Mouse (Mus musculus) fat pad, adult 2 months (tissue): ENCODE results near the gene Cuedc2.

Experiments used
- DNase-seq: peaks from one replicate; pipeline ENCODE4 v3.0.0-alpha.2; 2011; ENCODE audit warnings: low read depth, low spot score; ENCODE audit errors: extremely low read depth

Gene Cuedc2

DNA sequence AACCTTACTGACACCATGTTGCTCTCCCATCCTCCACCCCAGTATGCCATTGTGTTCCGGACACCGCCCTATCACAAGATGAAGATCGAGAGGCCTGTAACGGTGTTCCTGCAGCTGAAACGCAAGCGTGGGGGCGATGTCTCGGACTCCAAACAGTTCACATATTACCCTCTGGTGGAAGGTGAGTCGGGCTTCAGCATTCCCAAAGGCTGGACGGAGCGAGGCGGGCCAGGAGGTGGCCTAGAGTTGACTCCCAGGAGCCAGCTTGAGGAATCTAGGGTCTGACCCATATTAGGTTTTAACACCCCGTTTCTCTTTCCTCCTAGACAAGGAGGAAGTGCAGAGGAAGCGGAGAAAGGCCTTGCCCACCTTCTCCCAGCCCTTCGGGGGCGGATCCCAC lies 30.2 kb downstream of the Cuedc2 start:
- DNase-seq = no peak

DNA sequence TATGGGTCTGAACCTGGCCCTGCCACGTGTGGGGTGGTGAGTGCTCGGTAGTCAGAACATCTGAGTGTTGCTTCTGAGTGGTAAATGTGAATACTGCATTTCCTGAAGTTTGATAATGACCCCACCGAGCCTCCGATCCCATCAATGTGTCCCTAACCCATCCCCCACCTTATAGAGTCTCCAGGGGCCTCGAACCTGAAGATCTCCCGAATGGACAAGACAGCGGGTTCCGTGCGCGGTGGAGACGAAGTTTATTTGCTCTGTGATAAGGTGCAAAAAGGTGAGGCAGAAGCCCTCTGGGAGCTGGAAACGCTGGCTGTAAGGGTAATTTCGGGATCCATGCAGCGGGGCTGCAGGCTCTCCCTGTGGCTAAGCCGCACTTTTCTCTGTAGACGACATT lies 30.7 kb downstream of the Cuedc2 start:
- no peak for DNase-seq

DNA sequence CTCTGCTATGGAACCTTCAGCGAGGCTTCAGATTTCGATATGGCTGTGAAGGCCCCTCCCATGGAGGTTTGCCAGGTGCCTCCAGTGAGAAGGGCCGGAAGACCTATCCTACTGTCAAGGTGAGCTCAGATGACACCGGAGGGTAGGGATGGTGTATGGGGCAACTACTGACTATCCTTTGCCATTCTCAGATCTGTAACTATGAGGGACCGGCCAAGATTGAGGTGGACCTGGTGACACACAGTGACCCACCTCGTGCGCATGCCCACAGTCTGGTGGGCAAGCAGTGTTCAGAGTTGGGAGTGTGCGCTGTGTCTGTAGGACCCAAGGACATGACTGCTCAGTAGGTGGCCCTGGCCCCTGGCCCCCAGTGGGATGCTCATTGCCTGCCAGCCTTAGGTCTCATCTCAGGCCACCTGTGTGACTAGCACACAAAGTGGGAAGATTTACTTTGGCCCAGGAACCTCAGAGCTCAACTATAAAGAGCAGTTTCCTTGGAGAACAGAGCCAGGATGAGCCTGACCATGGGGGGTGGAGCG lies 31.7 kb downstream of the Cuedc2 start:
- no peak for DNase-seq

DNA sequence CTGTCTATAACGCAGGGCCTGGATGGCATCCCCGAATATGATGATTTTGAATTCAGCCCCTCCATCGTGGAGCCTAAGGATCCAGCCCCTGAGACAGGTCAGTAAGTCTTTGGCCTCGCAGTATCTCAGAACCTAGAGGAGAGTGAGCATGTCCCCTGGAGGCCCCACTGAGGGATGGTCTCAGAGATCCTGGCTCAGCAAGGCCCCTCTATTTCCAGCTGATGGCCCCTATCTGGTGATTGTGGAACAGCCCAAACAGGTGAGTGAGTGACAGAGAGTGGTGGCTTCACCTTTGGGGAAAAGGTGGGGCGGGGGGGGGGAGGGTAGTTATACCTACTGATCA lies 32.3 kb downstream of the Cuedc2 start:
- DNase-seq = no peak

DNA sequence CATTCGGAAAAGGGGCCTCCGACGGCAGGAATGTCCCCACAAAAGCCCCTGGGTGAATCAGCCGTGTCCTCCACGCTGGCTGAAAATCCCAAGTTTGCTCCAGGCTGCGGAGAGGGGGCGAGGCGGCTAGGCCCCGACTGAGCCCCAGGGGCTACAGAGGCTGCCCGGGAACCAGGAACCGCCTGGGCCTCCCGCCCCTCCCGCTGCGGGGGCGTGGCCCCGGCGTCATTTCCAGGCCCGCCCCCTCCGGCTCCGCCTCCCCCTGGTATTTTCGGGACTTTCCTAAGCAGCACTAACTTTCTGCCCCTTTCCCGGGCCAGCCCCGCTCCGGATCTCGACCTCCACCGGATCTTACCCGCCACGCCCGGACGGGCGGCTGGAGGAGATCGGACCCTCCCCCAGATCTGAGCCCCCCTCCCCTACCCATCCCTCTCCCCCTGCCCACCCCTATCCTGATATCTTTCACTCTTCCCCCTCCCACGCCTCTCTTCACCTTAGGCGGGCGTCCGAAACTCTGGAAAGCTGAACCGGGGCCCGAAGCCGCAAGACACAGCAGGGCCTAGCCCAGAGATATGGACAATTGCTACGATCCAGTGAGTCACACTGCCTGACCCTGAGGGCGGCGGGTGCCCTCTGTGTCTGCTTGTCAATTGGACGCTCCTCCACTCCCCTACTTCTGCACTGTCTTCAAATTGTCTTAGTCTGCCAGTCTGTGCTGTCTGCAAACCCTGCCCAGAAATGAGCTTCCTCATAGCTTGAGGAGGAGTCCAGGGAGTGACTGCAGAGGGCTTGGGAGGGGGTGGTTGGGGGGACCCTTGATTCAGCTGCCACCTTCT lies 32.9 kb downstream of the Cuedc2 start:
- no peak for DNase-seq

DNA sequence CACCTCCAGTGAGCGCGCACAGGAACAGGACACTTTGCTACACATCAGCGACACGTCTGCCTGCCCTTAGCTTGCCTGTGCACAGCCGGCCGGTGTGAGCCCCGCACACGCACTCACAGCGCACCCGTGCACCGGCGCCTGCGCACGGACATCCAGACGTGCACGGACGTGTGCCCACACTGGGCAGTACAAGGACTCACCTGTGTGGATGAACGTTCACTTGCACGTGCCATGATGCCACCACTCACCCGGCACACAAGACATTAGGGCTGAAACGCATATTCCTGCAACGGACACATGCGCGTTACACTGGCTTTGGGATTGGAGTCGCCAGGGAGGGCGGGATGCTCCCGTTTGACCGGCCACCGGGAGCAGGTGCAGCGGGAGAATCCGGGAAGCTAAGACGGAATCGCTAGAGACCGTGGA lies 33.6 kb downstream of the Cuedc2 start:
- DNase-seq = no peak

DNA sequence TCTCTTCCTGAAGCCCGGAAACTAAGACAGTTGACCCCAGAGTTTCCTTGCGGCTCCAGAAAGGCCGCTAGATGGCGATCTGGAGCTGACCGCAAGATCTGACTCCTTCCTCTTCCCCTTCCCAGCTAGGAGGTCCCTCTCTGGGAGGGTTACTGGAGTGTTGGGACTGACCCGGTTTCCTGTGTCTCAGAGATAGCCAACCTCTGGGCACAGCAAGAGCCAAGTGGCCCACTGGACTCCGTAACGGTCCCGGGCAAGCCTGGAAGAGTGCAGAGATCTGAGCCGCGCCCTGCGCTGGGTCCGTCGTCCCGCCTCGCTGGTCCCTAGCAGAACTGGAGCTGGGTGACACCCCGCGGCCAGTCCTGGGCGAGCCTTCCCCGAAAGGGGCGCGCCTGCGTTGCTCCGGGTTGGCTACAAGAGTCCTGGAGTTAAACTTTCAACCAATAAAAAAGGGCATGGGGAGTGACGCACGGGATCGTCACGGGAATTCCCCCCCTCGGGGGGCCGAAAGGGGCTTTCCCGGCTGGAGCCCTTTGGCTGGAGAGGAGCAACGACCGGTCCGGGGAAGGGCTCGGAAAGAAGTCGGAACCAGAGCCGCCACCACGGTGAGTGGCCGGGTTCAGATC lies 34.2 kb downstream of the Cuedc2 start, which contains the start of gene Nfkb2:
Nfkb2 (plus strand) TSS at position 105 of the 626 bp plus-strand sequence.
- no peak for DNase-seq

DNA sequence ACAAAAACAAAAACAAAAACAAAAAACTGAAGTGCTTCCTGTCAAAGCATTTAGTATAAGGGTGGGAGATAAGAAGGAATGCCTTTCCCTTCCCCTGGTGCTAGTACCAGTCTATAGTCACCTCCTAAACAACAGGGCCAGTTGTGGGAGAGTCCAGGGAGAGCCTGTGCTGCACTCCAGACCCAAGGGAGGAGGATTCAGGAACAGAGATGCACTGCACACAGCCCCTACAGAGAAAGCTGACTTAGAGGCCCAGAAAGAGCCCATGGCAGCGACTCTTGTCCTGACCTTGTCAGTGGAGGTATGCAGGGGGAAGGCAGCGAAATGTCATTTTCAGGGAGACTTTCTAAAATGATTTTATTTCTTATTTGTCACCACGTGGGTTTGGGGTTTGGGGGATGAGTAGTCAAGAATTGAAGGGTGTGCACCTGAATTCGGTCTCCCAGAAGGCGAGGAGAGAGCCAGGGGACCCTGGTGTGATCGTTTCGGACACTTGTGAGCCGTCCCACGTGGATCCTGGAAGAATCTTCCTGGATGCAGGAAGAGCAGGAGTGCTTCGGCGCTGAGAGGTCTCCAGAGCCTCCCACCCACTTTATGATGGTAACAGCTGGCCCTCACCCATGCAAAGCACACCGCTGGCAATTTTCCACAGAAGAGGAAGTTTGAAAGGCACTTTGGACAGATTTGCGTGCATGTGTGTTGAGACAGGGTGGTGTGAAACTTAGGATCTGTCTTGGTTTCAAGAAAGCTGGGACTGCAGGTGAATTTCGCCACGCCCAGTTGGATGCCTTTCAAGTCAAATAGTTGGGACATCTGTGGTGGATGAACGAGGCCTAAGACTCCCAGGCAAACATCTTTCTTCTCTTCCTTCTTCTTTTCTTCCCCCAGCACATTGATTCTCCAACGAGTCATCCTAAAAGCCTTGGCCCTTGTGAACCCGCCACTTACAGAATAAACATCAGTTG lies 35.0 kb downstream of the Cuedc2 start:
- DNase-seq = no peak

DNA sequence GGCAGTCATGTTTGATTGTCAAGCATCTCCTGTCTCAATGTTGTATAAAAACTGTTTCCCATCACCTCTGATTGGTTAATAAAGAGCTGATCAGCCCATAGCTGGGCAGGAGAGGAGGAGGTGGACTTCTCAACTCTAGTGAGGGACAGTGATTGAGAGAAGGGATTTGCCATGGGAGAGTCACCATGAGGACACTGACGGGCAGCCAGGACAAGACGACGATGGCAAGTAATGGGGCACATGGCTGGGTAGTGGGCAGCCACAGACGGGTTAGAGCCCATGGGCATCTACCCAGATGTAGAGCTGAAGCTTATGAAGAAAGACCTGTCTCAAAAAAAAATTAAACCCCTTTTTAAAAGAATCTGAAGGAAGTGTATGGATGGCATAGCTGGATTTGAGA lies 36.0 kb downstream of the Cuedc2 start:
- no peak for DNase-seq

DNA sequence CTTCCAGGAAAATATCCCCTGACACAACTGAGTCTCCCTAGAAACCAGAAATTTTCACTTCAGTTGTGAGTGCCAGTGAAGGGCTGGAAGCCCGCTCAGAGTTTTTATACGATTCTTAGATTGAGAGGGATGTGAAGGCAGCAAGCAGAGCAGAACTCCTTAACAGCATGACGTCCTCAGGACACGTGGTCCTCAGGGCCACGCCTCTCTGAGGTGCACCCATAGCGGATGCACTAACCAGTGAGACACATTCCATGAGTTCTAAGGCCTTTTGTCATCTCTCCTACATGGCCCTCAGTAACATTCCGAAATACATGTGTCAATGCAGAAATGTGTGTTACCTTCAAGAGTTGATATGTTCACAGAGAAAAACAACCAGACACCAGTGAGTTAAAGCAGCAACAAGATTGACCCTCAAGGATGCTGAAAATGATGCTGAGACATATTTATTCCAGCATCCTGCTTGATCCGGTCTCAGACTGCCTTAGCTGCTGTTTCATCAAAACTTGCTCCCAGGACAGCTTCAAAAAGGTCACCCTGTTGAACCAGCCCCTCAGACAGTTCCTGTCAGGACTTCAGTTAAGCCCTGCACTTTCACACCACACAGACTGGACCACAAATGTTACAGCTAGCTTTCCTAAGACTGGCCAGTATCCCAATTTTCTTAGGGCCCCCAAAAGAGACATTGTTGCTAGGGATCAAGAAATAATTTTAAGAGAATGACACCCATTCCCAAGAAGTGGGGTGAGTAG lies 38.0 kb downstream of the Cuedc2 start:
- no peak for DNase-seq

DNA sequence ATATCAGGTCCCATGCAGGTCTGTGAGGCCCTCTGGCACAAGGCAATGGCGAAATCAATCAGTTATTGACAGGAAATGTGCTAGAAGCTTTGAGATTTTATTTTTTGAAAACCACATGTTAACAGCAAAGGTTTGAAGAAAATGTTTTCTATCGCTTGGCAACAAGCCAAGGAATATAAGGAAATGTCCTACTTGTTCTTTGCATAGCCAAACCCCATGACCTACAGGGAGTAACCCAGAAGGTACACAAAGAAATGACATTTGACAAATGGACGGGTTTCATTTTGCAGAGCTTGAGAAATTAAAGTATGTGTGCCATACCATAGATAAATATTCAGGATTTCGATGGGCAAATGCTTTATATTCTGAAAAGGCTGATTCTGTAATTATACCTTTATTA lies 41.6 kb downstream of the Cuedc2 start:
- no peak for DNase-seq

DNA sequence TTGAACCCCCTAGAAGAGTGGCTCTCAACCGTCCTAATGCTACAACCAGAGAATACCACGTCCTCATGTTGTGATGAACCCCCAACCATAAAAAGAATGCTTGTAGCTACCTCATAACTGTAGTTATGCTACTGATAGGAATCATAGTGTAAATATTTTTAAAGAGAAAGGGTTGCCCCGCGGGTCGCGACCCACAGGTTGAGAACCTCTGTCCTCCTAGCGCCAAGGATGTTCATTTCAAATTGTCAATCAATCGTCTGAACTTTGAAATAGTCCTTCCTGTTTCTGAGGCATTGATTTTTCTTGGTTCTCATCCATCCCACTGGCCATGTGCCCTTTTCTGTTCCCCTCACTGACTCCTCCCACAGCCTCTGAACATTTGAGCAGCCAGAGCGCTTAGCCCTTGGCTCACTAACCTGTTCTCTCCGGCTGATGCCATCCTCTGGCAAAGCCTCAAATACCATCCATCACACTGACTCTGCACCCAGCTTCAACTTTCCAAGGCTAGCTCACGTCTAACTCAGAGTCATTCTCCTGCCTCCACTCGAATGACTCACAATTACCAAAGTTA lies 47.9 kb downstream of the Cuedc2 start:
- DNase-seq = no peak

DNA sequence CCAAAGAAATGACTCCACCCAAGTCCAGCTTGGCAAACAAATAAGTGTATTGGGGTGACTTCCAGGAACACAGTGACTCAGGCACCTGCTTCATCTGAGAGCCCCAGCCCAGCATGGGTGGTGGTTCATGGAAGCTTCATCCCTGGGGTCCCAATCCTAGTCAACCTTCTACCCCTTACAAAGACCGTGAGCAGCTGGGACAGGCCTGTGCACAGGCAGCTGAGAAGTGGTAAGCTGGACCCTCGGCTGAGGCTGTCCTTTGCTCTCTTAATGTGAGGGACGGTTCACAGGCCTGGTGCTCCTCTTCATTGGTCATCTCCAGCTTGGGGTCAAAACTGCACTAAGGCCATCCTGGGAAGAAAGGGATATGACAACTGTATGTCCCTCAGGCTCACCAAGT lies 50.9 kb downstream of the Cuedc2 start:
- no peak for DNase-seq

DNA sequence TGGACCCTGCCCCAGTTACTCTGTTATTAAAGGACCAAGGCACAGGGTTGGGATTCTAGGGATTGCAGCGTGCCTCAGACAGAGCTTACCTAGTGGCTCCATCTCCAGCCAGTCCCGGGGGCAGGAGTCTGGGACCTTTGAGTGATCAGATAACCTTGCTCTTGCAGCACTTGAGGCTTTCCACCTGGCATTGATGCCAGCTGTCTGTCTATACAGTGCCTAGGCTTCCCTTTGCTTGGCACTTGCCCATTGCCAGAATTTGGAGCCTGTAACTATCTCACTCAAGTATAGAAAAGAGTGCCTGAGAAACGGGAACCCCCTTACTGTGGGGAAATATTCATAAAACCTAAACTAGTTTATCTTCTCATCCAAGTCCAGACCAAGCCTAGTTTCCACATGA lies 51.6 kb downstream of the Cuedc2 start:
- DNase-seq = no peak

DNA sequence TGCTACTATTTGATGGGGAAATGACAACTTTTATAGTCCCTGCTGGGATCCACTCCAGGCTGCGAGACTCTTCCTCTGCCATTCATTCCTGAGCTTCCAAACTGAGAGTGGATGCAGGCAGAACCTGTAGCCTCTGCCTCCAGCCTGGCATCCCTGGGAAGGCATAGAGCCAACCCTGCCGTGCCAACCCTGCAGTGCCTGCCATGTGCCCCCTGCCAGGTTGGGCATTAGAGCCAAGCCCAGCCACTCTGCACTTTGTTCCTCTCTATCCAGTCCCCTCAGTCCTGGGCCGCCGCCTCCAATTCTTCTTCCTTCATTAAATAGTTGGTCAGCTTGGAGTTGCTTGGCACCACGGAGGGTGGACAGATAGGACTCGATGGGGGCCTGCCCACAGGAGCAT lies 52.5 kb downstream of the Cuedc2 start:
- DNase-seq = no peak

DNA sequence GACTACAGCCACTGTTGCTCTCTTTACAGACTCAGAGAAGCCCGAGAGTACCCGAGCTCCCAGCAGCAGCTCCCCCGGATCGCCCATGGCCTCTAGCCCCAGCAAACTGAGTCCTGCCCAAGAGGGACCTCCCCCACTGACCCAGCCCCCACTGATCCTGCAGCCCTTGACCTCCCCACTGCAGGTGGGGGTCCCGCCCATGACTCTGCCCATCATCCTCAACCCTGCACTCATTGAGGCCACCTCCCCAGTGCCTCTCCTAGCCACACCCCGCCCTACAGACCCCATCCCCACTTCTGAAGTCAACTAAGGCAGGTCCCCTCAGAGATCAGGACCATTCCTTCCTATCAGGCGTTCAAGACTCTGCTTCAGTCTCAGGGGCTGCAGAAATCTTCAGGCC lies 52.9 kb downstream of the Cuedc2 start:
- no peak for DNase-seq

DNA sequence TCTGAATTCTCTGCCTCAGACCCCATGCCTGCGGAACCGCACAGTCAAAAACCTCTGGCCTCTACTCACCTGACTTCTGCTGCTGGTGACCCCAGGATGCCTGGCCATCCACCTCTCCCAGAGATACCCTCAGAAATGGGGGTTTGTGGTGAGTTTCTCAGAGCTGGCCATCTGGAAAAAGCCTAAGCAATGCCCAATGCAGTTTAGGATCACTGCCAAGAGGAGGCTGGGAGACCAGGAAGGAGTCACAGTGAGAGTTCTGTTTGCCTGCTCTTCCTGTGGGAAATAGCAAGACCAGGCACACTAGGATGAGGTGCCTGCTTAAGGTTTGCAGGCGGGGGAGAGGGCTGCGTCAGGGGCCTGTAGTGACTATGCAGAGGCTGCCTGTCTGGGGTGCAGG lies 53.8 kb downstream of the Cuedc2 start:
- DNase-seq = no peak

DNA sequence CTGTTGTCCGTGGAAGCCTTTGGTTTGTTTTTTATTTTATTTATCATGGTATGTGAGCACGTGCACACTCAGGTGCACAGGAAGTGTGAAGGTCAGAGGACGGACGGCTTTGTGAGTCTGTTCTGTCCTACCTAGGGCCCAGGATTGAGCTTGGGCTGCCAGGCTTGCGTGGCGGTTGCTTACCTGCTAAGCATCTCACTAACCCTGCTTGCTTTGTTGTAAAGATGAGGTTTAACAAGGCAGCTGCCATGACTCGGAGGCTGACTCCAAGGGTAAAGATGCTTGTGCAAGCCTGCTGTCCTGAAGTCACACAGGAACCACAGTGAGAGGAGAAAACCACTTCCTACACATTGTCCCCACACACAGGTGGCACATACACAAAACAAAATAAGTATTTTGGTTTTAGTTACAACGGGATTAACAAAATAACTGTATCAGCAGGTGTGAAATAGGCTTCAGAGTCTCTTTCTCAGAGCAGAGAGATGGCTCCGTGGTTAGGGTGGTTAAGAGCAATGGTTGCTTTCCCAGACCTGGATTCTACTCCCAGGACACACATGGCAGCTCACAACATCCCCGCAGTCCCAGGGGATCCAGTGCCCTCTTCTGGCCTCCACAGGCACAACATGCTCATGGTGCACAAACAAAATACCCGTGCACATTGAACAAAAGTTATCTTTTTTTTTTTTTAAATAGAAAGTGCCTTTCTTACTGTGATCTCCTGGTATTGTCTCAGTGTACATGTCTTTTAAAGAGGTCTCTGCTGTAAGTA lies 56.2 kb downstream of the Cuedc2 start:
- DNase-seq = no peak
